Mouse (Mus musculus) ES-Bruce4 (cell line): Measurements from ENCODE around the gene Rabgap1. TPM values are rescaled to one million over a fixed set of nuclear protein-coding genes. Genes with fewer than 3 reads are reported as not detected.
"Not testable (repeated sequence)": the region's sequence is repeated elsewhere in the genome, so short reads cannot be mapped to it uniquely, and the experiment has no call there.

Experiments used
- H3K27ac ChIP-seq: 2 replicates; pipeline ENCODE4 v1.5.1; 2012; ENCODE audit warnings: low read length, inconsistent platforms; ENCODE audit not compliant: insufficient read depth
- H3K27me3 ChIP-seq: 2 replicates; pipeline ENCODE4 v1.6.1; 2012; ENCODE audit warnings: mild to moderate bottlenecking, low read length, inconsistent platforms; ENCODE audit not compliant: control insufficient read depth, poor library complexity, insufficient read depth, severe bottlenecking
- H3K36me3 ChIP-seq: 2 replicates; pipeline ENCODE4 v1.6.1; 2012; ENCODE audit warnings: inconsistent platforms, mild to moderate bottlenecking, low read length, moderate library complexity; ENCODE audit not compliant: control insufficient read depth, poor library complexity, insufficient read depth, severe bottlenecking
- H3K4me1 ChIP-seq: one replicate; pipeline ENCODE4 v1.8.1; 2011; ENCODE audit warnings: low read length; ENCODE audit not compliant: control insufficient read depth, insufficient read depth
- H3K4me3 ChIP-seq: 2 replicates; pipeline ENCODE4 v1.5.1; 2011; ENCODE audit warnings: low read depth, mild to moderate bottlenecking, low read length
- H3K9ac ChIP-seq: 2 replicates; pipeline ENCODE4 v1.6.1; 2012; ENCODE audit warnings: low read depth, mild to moderate bottlenecking, inconsistent platforms; ENCODE audit not compliant: poor library complexity, severe bottlenecking
- H3K9me3 ChIP-seq: replicated peaks from 2 replicates; pipeline ENCODE4 v1.6.1; 2012; ENCODE audit warnings: mild to moderate bottlenecking, low read length, inconsistent platforms; ENCODE audit not compliant: control insufficient read depth, poor library complexity, insufficient read depth, severe bottlenecking
- CTCF ChIP-seq: IDR thresholded peaks from one replicate; pipeline ENCODE4 v1.8.1; 2011; ENCODE audit warnings: low read depth, low read length
- EP300 ChIP-seq: IDR thresholded peaks from 2 replicates; pipeline ENCODE4 v1.6.1; 2011; ENCODE audit warnings: low read depth, low read length; ENCODE audit not compliant: insufficient read depth
- POLR2A ChIP-seq: IDR thresholded peaks from one replicate; pipeline ENCODE4 v1.8.1; 2011; ENCODE audit warnings: low read length; ENCODE audit not compliant: insufficient read depth
- polyA plus RNA-seq: library from polyadenylated mRNA; stranded (reverse); fragments of >200 nt; gene quantifications from 2 replicates; pipeline ENCODE4 v1.2.4, GENCODE M21; 2011; ENCODE audit warnings: low read depth; ENCODE audit not compliant: missing spikeins, insufficient read depth, insufficient read length

The Rabgap1 gene
- polyA plus RNA-seq, 1 experiment, result 72.5 TPM

GRCm38 (mm10) chr2:37497321-37497720 lies 54.2 kb downstream of the Rabgap1 start:
- H3K4me3 ChIP-seq, result no peak overlapping the region
- H3K4me1 ChIP-seq, result no peaks in the 10 kb centered on the region
- H3K36me3 ChIP-seq, result peaks cover 14% of the 10 kb centered on the region
- H3K27me3 ChIP-seq, result no peaks in the 10 kb centered on the region
- no peak for TF ChIP-seq EP300
- TF ChIP-seq POLR2A, result no peak
- TF ChIP-seq CTCF, result no peak
- no peaks in the 10 kb centered on the region for H3K9me3 ChIP-seq
- no peak overlapping the region for H3K9ac ChIP-seq
- no peak overlapping the region for H3K27ac ChIP-seq

GRCm38 (mm10) chr2:37505856-37506255 lies 62.8 kb downstream of the Rabgap1 start:
- not testable (repeated sequence) for H3K27me3 ChIP-seq, H3K9me3 ChIP-seq, H3K27ac ChIP-seq, H3K9ac ChIP-seq, H3K4me3 ChIP-seq, H3K4me1 ChIP-seq
- H3K36me3 ChIP-seq, result peaks cover 25% of the 10 kb centered on the region

DNA sequence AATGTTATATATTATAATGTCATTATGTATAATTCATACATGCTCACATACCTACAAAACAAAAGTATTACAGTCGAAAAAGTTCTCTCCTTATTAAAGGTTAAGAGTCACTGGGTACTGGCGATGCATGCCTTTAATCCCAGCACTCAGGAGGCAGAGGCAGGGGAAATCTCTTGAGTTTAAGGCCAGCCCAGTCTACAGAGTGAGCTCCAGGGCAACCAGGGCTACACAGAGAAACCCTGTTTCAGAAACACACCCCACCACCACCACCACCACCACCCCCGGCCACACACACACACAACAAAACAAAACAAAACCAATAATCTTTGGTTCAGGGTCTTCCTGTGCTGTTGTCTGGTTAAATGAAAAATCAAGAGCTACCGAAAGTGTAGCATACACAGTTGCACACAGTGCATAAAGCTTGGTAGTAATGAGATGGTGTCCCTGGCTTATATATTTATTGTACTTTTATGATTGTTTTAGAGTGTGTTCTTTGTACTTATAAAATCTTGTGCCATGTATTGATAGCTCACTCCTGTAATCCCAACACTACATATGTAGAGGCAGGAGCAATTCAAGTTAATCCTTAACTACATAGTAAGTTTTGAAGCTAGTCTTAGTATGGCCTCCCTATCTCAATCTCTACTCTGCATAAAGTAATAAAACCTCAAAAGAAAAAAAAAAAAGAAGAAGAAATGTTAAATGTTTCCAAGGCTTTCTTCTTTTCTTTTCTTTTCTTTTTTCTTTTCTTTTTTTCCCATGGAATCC lies 68.2 kb downstream of the Rabgap1 start:
- H3K4me3 ChIP-seq, result no peak overlapping the region
- H3K9ac ChIP-seq, result no peak overlapping the region
- no peaks in the 10 kb centered on the region for H3K9me3 ChIP-seq
- no peaks in the 10 kb centered on the region for H3K4me1 ChIP-seq
- TF ChIP-seq EP300, result no peak
- no peak for TF ChIP-seq CTCF
- TF ChIP-seq POLR2A, result no peak
- H3K36me3 ChIP-seq, result peaks cover 21% of the 10 kb centered on the region
- no peak overlapping the region for H3K27ac ChIP-seq
- no peaks in the 10 kb centered on the region for H3K27me3 ChIP-seq

- Histone ChIP-seq H3K27me3 (no peaks in the 10 kb centered on the region), H3K4me3 (peak within 1 kb of the TSS; percentile 24), H3K9me3 (no peaks in the 10 kb centered on the region), H3K9ac (no peak within 1 kb of the TSS), H3K27ac (peak within 1 kb of the TSS; percentile 21; the same call in 1 of the 2 replicates), H3K36me3 (peaks cover 17% of the 10 kb centered on the region), H3K4me1 (peaks cover 3% of the 10 kb centered on the region)
- TF ChIP-seq CTCF (no peak), EP300 (no peak), POLR2A (no peak)
Observed at GRCm38 (mm10) chr2:37516030-37516710, 73.1 kb downstream of the Rabgap1 start, which contains the start of gene Gpr21. Gene Gpr21, plus strand, starts transcription at chr2:37516332.

DNA sequence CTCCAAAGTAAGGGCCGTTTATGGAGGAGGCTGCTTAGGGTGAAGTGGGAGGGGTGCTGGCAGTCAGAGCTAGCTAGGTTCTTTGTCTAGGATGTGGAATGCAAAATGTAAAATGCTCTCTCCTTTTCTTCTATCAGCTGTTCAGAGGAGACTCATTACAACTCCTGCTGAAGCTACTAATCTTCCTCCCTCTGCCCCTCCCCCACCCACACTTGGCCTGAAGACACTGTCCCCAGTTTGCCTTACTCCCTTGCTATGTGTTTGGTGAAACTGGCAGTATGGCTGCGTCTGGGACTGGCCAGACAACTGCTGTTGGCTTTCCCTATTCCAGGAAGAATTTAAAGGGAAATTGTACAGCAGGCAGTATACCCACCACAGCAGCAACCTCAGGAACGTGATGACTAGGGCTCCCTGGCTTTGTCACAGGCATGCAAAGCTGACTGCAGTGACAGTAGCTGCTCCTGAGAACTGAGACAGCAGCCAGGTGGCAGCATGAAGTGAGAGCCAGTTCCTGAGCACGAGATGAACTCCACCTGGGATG lies 73.9 kb downstream of the Rabgap1 start:
- Histone ChIP-seq H3K4me1 (peaks cover 3% of the 10 kb centered on the region), H3K9me3 (no peaks in the 10 kb centered on the region), H3K27me3 (no peaks in the 10 kb centered on the region), H3K4me3 (no peak overlapping the region), H3K9ac (no peak overlapping the region), H3K27ac (peak overlapping the region; percentile 21; the same call in 1 of the 2 replicates), H3K36me3 (peaks cover 15% of the 10 kb centered on the region)
- TF ChIP-seq EP300, result no peak
- no peak for TF ChIP-seq POLR2A
- TF ChIP-seq CTCF, result no peak
